Mouse (Mus musculus): ENCODE results near the gene Thumpd3.

Thumpd3 gene

DNA sequence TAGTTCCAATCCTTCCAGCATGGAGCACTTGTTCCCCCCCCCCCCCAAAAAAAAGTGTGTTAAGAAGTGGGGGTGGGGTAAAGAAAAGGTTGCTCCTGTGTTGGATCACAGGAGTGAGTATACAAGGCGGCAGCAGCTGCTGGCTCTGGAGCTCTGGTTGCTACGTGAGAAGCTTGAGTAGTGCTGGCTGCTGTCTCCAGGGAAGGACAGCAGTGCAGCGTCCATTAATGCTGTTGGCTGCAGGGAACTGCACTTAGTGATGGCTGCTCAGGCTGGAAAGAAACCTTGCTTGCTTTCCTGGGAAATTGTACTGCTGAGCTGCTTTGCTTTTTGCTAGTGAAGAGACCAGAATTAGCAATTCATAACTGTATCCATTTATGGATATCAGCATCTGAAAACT, 33.5 kb downstream of the Thumpd3 start:
- peak; percentile 22 for DNase-seq

DNA sequence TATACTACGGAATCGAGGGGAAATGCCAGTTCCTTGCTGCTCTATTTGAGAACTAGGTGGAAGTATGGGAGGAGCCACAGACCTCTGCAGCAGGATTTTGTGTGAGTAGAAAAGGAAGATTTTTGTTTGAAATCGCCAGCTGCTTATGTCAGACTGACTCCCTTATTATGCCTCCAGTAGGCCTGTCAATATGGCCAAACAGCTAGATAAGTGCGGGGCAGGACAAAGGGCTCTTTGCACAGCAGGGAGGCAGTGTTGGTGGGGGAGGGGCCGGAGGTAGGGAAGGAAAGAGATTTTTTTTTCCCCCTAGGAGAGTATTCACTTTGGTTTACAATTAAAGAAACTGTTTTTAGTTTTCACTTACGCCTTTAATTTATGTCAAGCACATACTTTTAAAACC, 36.2 kb downstream of the Thumpd3 start:
- peak; percentile 27 to 29 for DNase-seq

DNA sequence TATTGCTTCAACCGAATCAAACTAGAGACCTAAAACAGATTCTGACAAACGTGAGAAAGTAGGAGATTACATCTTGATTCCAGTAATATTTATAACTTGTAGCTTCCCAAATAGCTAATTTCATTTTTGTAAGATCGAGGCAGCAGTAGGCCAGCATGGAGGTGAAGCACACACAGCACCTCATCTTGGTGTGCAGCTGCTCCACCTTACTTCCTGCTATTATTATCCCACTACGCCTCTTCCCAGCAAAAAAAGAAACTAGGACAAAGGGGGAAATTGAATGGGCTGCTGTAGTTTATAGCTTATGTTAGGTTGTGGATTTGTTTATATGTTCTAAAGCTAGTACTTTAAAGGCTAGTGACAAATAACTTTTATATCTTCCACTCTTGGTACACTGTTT, 38.6 kb downstream of the Thumpd3 start:
- no peak for DNase-seq

DNA sequence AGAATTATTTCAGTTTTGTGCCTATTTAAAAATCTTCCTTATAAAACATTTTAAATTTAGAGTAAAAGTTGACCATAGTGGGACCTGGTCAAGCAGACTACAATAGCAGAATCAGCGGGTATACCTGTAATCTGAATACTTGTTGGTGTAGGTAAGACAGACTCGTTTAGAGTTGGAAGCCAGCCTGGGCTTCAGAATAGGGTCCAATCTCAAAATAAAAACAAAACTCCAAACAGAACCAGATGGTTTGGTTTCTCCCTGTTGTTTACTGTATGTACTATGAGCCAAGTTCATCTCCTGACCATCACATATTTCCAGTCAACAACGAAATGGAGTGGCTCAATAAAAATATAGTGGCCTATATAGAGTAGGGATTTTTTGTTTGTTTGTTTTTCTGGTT, 47.2 kb downstream of the Thumpd3 start:
- peak; percentile 45 to 49 for DNase-seq

DNA sequence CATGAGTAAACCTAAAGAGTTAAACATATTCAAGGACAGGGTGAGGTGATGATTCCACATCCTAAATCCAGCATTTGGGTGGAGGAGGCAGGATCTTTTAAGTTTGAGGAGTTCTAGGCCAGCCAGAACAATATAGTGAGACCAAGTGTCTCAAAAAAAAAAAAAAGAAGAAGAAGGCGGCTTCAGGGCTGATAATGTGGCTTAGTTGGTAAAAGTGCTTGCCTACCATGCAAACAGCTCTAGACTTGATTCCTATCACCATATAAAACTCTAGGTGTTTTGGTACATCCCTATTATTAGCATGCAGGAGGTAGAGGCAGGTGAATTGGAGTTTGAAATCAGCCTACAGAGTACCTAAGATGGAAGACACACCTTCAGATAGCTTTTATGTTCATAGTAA, 49.5 kb downstream of the Thumpd3 start:
- DNase-seq = no peak

DNA sequence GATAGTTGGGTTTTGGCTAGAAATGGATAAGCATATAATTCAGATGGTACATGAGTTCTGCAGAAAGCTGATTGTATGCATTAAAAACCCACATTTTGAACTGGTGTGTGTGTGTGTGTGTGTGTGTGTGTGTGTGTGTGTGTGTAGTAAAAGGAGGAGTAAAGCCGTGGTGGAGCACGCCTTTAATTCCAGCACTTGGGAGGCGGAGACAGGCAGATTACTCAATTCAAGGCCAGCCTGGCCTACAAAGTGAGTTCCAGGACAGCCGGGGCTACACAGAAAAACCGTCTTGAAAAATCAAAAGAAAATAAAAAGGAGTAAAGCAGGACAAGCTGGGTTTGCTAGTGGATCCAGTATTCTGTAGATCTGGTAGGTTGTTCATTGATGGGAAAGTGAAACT, 51.6 kb downstream of the Thumpd3 start:
- no peak for DNase-seq

DNA sequence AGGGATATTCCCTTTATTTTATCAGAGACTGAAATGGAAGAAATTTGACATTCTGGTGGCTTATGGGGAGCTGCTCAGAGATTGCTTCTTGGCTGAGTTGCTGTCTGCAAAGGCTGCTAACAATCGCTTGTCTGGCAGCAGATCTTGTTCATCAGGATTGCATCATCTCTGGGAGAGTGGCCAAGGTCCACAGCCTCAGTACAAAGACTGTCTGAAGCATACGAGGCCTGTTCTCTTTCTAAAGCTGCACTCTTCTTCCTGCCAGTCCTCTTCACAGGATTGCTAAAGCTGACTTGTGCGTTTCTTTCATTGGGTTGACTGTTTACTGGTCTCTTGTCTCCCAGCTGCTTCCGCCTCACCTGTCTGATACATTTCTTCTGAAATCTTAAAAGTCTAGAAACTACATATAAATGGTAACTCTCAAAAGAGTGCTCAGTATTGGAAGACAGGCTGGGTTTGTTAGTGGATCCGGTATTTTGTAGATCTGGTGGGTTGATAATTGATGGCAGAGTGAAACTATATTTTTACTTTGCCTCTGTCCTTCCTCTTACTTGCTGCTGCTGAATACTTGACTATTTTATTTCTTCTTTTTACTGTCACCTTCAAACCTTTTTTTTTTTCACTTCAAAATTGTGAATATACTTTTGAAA, 53.7 kb downstream of the Thumpd3 start:
- DNase-seq = peak; percentile 93 to 98

DNA sequence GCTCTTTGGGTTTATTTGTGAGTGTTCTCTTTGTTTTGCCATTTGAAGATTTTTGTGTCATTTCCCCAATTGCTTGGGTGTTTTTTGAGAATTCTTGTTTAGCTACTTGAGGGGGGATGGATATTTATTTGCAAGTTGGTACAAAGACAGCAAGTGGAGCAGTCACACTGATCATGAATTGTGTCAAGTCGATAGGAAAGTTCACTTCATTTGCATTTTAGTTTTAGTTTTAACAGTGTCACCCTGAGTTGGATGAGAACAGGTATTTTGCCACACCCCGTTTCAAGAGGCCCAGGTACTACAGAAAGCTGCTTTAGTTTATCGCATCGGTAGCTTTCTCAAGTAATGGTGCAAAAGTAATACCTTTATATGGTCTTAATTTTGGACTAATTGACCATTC, 56.5 kb downstream of the Thumpd3 start:
- DNase-seq = no peak

DNA sequence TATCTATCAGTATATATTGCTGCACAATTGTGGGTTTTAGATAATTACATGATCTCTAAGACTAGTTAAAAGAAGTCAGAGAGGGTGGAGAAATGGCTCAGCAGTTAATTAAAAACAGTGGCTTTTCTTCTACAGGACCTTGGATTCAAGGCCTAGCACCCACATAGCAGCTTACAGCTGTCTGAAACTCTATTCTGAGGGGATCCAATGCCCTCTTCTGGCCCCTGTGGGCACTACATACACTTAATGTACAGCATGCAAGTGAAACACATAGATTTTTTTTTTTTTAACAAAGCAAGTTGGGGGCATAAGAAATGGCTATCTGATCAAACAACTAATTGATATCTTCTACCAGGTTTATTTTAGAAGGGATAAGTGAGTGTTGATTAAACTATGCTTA, 57.7 kb downstream of the Thumpd3 start:
- peak; percentile 51 to 52 for DNase-seq

DNA sequence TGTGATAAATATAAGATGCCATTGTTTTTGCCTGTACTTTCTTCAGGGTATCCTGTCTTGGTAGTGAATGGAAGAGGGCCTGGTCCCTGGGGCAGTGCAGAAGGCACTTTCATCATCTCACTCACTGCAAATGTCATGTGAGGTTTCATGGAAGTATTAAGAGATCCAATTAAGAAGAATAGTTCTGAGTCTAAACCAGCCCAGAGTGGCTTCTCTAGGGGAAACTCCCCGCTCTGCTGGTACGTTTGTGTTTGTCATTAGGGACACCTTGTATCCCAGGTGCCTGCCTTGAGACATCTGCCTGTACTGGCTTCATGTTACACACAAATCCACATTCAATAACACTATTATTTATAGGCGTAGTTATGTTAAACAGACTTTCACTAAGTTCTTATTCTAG, 63.4 kb downstream of the Thumpd3 start:
- no peak for DNase-seq

DNA sequence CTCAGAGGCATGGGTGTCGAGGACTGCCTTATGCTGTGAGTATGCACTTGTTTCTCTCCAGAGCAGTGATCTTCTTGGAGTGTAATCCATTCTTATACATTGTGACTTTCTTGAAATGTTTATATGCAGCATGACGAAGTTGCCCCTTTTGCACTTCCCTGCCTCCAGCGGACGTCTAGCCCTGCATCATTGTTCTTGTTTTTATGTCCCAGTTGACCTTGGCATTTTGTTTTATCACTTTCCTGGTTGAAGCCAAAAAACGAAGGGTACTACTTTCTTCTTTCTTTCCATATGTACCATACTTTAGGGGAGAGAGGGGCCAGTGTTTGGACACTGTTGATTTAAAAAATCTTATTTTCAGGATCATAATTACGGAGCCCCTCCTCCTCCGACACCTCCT, 63.9 kb downstream of the Thumpd3 start:
- no peak for DNase-seq
